Mouse (Mus musculus) cerebellum, adult 11 months (tissue): ENCODE results near the gene Nrxn3.

ENCODE experiments used
- DNase-seq: peaks from one replicate; pipeline ENCODE4 v3.0.0; 2022

Gene Nrxn3

DNA sequence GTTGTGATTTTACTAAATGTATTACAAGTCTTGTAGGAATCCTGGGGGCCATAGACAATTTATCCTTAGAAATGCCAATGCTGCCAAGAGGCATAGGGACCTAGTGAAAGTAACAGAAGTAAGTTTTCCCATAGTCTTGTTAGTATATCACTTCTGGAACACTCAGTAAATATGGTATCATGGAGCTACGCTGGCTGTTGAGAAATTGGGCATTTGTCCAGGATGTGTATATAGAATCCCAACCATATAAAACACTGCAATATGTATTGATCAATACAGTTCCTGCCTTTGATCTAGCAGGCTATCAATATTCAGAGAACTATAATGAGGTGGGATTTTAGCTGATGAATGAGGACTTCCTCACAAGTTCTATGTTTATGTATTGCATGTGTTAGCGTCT is 1107.3 kb downstream of the Nrxn3 start:
- DNase-seq = no peak

DNA sequence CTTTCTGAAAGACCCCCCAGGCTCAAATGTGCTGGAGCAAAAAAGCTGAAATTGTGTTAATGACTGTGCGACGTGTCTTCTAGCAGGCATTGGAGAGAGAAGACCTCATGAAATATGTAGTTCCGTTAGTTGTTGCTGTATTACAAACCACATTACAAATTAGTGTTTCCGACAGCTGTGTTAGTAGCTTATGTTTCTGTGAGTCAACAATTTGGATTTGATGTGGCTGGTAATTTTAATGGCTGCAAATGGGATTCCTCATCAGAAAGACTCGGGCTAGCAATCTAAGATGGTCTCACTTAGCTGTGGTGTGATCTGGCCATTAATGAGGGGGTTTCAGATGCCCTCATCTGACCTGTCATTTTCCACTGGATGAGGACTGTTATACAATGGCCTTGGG is 1107.7 kb downstream of the Nrxn3 start:
- DNase-seq = no peak

DNA sequence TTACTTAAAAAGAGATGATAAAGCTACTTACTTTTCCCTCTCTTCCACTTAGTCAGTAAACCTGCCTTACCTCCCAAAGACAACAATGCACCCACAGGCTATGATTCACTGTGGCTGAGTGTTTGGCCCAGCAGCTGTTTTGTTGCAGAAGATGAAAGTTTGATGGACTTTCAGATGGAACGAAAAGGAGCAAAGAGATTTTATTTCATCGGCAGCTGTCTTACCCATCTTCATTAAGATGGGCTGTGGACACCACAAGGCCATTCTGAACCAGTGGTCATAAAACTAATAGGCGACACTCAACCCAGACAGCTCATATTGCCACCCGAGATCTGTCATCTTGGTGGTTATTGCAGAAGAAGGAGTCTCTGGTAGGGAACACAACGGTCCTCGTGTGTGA is 1108.6 kb downstream of the Nrxn3 start:
- no peak for DNase-seq

DNA sequence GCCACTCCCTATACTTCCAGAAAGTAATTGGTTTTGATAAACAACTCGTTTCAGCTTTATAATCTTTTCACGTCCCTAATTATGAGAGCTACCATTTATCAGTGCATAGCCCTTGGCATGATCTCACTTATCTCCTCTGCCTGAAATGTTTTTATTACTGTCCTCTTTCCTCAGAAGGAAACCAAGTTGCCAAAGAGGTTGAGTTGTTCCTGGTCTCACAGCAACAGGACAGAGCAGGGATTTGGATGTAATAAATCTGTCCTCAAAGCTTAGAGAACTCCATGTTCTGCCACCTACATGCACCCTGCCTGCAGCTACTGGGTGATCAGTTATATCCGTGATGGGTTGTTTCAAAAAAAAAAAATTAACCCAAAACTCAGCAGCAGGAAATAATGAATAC is 1113.6 kb downstream of the Nrxn3 start:
- no peak for DNase-seq

DNA sequence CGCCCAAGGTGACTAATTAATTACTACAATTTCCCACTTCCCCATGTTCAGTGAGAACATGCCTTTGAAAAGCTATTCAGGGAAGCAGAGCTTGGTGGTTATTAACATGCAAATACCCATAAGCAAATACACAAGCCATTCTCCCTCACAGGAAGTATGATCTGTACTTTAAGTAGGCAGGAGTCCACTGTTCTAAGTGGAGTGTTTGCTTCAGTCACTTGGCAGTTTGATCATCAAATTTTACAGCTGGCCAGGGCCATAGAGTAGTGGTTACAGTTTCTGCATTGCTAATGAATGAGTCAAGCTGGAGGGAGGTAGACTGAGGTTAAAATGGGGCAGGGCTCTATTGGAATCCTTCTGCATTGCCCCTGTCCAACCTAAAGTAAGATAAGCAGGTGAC is 1120.2 kb downstream of the Nrxn3 start:
- DNase-seq = no peak

DNA sequence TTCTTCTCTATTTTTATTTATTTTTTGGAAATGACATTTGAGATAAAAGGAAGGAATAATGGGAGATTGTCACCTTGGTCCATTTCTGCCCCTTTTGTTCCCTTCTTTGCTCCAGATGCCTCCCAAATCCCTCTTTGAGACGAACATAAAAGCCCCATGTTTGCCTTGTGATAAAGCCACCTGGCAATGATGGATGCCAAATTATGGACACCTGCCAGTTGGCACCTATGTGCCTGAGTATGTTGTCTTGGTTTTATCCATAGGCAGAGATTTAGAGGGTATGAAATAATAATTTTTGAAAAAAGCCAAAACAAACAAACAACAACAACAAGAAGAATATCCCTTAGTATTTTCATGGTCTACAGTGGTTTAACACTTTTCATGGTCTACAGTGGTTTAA is 1125.4 kb downstream of the Nrxn3 start:
- DNase-seq = peak; percentile 73

DNA sequence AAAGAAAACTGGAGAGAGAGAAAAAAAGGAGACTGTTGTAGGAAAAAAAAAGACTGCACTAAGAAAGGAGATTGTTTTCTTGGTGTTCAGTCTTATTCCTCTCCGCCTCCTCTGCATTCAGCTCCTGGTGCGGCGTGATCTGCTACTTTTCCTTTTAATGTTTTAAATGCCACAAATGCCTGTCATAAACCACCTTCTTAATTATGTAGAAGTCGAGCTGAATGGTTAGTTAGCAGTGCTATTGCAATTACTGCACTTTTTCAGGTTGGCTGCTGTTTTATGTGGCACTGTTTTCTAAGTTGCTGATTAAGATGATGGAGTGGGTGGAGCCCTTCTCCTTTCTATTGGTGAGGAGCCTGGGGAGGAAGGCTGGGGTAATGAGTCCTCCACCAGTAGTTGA is 1131.7 kb downstream of the Nrxn3 start:
- no peak for DNase-seq

DNA sequence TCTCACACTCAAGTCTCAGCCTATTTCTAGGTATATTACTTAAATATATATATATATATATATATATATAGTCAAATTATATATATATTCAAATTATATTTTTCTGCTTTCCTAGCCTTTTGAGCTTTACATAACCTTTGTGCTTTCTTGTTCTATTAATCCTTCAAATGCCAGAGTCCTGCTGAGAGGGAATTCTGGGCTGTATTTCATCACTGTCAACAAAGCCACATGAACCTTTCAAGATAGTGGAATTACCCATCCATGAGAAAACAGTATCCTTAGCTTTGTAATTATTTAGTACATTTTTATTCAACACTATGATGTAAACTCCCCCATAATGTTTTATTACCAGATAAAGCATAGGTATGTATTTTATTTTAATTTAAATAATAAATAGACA is 1144.4 kb downstream of the Nrxn3 start:
- DNase-seq = no peak

DNA sequence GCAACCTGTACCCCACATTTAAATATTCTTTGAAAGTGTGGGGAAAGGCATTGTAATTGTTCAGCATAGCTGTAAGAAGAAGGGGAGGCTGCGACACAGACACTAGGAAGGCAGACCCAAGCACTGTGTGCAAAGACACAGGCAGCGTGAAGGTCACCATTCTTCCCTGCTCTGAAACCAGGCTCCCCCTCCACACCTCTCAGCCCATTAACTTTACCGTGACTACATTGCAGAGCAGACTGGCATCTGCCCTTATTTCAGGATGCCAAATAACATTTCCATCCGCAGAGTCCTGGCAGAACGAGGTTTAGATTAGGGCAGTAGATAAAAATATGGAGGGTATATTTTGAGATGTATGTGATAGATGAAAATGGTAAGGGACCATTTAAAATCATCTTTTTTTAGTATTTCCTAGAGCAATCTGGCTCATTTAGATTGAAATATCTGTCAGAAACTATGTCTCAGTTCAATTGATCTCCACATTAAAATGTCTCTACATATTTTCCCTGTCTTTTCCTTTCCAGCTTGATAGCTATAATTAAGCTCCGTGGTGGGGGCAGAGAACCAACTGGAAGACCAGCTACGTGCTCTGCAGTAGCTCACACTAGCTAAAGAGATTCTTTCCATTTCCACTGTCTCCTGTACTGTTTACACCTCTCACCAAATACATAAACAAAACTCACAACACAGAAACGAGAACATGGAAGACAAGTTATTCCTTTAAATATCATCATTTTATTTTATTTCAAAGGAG is 1160.1 kb downstream of the Nrxn3 start:
- DNase-seq = no peak

DNA sequence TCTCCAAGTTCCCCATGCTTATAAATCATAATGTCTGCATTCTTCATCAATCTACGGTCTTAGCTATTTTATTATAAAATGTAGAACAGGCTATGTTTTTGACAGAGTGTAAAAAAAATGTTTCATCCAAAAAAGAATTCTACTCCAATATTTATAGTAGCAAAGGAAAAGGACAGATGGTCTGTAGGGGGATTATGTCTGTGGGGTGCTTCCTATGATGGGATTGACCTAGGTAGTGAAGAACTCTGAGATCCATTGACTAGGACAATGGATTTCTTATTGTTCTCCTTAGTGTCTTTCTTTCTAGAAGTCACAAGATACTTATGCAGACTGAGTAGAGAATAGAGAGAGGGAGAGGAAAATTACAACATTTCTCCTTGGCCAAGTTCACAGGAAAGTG is 1161.9 kb downstream of the Nrxn3 start:
- no peak for DNase-seq

DNA sequence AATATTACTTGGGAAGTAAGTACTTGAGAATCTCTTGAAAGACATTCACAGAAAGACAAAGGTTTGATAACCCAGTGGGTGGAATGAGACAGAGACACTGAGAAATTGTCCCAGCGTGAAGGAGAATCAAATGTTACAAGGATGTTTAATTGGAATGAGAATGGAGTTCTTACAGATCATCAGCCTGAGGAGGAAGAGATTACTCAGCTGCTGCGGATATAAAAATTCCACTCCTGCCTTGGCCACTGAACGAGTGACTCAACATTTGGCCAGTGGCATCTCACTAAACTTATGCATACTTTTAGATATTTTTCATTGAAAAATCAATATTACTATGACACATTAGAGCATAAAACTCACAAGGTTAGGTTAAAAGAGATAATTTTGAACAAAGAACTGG is 1166.0 kb downstream of the Nrxn3 start:
- DNase-seq = no peak

DNA sequence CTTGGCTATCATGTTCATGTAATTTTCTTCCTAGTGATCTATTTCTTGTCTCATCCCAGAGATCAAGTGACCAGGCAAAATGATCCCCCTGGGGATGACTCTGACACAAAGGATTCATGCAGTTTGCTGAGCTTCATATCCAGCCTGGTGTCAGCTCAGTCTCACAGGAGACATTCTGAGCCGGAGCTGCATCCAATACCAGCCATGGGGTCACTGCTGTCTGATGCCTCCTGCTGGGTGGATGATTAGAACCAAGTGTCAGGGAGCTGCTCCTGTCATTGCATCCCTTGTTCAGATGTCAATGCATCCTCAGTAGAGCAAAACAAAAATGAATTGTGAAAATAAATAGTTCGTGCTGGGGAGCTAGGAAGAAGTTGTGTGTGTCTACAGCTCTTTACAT is 1174.2 kb downstream of the Nrxn3 start:
- DNase-seq = peak; percentile 29

DNA sequence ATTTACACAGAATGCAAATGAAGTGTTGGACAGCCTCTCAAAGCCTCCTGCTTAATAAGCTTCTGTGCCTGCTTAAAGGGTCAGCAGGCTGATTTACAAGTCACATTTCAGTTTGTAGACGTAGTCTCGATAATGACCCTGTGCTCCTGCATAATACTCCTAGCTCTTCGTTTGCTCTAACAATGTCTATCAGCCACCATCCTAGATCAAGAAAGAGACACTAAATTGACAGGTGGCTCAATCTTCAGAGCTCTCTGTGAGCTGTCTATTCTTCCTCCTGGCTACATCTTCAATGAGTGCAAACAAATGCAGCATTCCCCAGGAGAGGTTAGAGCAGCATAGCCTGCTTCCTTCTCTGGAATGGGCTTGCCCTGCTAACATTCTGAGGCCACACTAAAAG is 1186.9 kb downstream of the Nrxn3 start:
- DNase-seq = no peak

DNA sequence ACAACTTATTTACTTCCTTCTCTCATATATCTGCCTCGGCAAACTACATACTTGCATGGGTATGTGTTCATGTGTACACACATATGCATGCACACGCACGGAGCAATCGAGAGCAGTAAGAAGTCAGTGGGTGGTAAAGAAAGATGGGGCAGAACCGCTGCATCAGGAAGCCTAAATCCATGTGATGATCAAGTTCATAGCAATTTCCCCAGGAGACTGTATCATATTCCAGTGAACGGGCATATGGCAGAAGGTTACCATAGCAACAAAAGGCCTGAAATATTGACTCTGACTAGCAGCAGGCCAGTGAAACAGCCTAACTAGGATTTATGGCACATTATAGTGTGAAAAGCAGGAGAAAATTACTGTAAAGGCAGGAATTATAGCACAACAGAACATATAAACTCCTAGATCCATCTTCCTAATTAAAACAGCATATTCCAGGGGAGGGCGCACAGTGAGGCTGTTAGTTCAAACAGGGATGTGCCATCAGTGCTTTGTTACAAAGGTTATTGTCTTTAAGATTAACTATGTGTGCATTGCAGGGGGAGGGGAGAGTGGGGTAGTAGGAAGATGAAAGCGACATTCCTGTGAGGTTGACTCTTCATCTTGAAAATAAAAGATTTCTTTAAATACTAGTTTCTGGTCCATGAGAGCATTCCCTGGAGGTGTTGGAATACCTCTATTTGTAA is 1195.6 kb downstream of the Nrxn3 start:
- DNase-seq = no peak

DNA sequence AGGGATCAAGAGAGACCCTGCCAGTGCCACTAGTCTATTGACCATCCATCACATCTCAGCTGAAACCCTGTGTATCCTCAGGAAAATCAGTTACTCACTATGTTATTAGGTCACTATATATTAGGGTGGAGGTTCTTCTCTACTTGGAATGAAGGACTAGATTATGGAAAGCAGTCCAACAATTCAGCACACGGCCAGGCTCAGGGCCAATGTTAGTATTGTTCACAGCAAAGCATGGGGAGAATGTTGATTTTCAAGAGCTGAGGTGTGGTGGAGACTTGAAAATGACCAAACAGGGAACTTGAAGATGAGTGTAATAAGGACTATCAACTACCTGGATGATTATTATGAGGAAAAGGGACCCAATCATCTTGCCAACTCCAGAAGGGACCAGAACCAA is 1209.7 kb downstream of the Nrxn3 start:
- no peak for DNase-seq

DNA sequence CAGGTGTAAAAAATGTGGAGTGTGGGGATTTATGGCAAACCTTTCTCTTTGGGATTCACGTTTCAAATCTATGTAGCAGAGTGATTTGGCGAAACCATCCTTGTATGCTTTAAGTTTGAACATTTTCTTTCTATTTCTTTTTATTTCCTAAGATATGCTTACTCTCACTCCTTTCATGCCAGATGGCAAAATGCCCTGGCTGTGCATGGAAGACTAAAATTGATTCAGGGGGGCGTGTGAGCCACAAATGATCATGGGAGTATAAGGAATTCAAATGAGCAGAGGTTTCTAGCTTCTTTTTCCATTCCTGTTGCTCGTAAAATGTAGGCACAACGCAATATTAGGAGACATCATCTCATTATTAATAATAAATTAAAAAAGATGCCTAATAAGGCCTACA is 1211.0 kb downstream of the Nrxn3 start:
- DNase-seq = no peak

DNA sequence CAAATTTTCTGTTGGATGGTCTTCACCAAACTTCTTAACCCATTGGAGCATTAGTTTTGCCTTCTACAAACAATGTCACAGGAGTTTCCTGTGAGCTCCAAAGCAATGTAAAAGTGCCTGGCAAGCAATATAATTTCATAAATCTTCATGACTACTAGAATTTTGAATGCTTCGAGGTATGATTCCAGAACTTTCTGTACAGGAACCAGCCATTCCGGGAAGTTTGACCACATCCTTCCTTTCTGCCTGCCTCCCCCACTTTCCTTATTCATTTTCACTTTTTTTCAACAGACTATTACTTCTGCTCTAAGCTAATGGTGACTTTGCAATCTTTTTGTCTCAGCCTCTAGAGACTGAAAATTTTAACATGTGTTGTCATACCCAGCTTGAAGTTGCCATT is 1218.1 kb downstream of the Nrxn3 start:
- DNase-seq = no peak

DNA sequence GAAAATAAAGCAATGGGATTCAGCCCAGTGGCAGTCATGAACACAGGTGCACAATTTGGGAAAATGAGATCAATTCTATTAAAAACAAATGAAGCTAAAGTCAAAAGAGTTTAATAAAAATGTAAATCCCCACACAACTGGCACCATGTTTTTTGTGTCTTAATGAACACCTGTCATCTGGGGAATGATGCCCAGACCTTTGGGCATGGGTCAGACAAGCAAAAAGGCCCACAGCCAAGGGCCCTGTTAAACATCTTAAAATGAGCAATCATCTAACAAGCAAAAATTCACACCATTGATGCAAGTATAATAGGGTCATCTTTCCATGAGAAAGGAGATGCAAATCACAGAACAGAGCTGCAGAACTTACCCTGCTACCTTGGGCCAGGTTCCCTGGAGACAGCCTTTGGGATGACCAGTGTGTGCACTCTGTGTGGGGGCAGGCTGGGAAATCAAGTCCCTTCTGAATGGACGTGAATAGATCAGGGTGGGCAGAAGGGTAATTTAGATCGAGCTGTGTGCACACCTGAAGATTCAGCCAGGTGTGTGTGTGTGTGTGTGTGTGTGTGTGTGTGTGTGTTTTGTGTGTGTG is 1223.3 kb downstream of the Nrxn3 start:
- DNase-seq = no peak

DNA sequence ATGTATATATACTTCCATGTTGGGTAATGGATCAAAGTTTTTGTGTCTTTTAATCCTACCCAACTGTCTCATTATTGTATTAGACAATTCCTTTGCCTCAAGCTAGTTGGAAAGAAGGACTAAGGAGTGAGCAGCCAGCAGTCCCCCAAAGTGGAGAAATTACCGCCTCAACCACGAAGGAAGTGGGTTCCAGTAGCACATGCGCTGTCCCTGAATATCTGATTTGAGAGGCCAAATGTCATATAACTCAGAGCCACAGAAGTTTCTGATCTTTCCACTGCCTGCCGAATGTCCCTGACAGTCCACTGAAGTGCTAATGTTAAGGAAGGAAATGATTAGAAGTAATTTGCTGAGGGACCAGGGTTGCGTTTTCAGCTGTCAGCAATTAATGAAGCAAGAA is 1223.8 kb downstream of the Nrxn3 start:
- DNase-seq = no peak

DNA sequence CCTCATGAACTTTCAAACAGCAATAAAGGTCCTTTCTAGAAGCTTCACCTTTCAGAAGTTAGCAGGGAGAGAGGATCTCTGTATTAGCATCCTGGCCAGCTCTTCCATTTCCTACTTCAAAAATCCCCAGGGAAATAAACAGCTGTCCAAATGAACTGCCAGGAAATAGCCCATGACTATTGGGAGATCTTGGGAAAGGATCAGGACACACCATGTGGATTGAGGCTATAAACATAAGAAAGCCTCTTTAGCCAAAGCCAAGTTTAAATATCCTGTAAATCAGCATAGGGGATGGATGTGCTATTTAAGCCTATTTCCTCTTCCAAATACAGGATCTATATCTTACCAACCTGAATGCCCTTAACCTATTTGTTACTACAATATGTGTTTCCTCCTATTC is 1230.6 kb downstream of the Nrxn3 start:
- no peak for DNase-seq

DNA sequence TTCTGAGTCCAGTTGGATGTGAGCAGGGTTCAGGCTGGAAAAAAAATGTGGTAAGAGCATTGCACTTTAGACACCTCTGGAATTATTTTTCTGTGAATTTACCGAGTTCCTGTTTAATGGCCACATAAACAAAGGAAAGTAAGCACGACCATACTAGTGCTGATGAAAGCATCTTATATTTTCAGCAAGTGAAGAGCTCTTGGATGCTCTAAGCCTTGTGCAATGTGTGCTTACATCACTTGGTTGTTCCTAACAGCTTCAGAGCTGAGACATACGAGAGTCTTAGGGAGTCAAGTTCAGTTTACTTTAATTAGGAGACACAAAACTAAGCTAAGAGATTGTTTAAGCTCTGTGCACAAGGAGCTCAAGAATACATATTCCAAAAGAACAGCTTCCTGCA is 1231.0 kb downstream of the Nrxn3 start:
- DNase-seq = no peak

DNA sequence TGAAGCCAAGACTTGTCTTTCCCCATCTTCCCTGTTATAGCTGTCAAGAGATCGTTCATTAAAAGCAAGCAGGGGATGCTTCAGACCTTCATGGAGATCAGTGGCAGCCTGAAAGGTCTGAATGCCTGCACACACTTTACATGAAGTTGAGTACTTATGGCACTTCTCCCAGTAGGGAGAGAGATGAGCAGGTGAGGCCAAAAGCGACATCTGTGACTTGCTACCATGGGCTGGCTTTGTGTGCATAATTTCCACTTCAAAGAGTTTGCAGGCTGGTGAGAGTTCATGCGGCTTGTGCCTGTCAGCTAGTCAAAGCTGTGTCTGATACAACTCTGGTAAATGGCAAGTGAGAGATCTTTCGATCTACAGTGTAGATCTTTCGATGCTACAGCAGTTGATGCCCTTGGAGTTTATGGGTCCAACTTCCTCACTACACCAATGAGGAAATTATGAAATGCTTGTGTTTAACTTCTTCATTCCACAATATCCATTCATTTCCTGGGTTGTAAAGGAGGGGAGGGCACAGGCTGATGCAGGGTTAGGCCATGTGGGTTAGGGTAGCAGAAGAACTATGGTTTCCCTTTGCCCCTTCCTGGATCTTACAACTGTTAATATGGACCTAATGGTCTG is 1231.9 kb downstream of the Nrxn3 start:
- DNase-seq = peak; percentile 67

DNA sequence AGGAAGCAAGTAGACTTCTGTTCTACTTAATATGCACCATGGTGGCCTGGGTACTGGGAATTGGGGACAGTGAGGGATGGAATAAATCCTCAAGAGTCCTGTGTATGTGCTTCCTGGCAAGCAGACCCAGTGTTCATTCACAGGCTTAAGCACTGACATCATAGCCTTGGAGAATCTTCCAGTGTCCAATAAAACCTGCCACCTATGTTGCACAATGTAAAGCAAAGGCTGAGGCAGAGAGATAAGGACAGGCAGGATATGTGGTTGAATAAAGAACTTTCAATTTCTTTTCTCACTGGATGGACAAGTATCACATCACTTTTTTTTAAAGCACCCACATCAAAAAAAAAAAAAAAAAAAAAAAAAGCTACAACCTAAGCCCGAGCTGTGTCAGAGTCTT is 1240.4 kb downstream of the Nrxn3 start:
- DNase-seq = no peak

DNA sequence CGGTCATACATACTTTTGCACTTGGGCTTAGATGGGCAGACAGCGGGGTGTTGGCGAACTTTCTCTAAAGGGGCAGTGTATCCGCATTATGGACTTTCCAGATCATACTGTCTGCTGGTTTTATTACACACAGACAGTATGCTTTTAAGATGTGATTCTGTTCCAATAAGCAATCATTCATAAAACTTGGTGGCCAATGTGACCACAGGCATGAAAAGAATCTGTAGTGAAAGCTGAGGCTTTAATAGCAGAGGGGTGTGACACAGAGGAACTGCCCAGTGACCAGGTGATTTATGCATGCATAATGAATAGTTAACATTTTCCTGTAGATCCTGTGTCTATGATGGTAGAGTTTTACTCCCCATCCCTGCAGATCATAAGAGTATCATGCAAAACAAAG is 1254.0 kb downstream of the Nrxn3 start:
- DNase-seq = no peak
